Mouse (Mus musculus): ENCODE measurements at regions not wholly inside any gene's neighbourhood (a gene's known extent, or its start where the extent isn't known, plus 50 kb on each side); places are given as distances from the start of the nearest gene placed in this dataset.

- no peak for DNase-seq (ENCODE audit: low spot score)
Measured at GRCm38 (mm10) chr12:69101965-69102364, 57.0 kb downstream of the Rps29 start.

GRCm38 (mm10) chr12:69094856-69095255 is 64.1 kb downstream of the Rps29 start:
- no peak for DNase-seq (ENCODE audit: low spot score)

GRCm38 (mm10) chr12:69093073-69093797 is 65.8 kb downstream of the Rps29 start:
- no peak for DNase-seq (ENCODE audit: low spot score)

GRCm38 (mm10) chr12:69087928-69088609 is 70.9 kb downstream of the Rps29 start:
- peak; percentile 40 for DNase-seq (ENCODE audit: low spot score)

- DNase-seq (ENCODE audit: low spot score): no peak
Measured at GRCm38 (mm10) chr12:69085522-69086179, 73.3 kb downstream of the Rps29 start.

GRCm38 (mm10) chr12:69084656-69085055 is 74.3 kb downstream of the Rps29 start:
- no peak for DNase-seq (ENCODE audit: low spot score)

- DNase-seq (ENCODE audit: low spot score): no peak
Measured at GRCm38 (mm10) chr12:69082051-69082450, 76.9 kb downstream of the Rps29 start.

GRCm38 (mm10) chr12:69039553-69039952 is 119.4 kb downstream of the Rps29 start:
- DNase-seq (ENCODE audit: low spot score): no peak

GRCm38 (mm10) chr12:69023594-69023993 is 135.4 kb downstream of the Rps29 start:
- DNase-seq (ENCODE audit: low spot score): no peak

GRCm38 (mm10) chr12:69016705-69017306 is 142.2 kb downstream of the Rps29 start:
- no peak for DNase-seq (ENCODE audit: low spot score)

- DNase-seq (ENCODE audit: low spot score): no peak
Measured at GRCm38 (mm10) chr12:69005141-69005540, 153.8 kb downstream of the Rps29 start.

- no peak for DNase-seq (ENCODE audit: low spot score)
Measured at GRCm38 (mm10) chr12:69002106-69002505, 156.9 kb downstream of the Rps29 start.

GRCm38 (mm10) chr12:68997259-68997658 is 161.7 kb downstream of the Rps29 start:
- DNase-seq (ENCODE audit: low spot score): no peak

GRCm38 (mm10) chr12:68996740-68997139 is 162.2 kb downstream of the Rps29 start:
- DNase-seq (ENCODE audit: low spot score): no peak

GRCm38 (mm10) chr12:68980640-68981039 is 178.3 kb downstream of the Rps29 start:
- no peak for DNase-seq (ENCODE audit: low spot score)

- DNase-seq (ENCODE audit: low spot score): no peak
Measured at GRCm38 (mm10) chr12:68980173-68980572, 178.8 kb downstream of the Rps29 start.

- DNase-seq (ENCODE audit: low spot score): no peak
Measured at GRCm38 (mm10) chr12:68979232-68979631, 179.8 kb downstream of the Rps29 start.

- DNase-seq (ENCODE audit: low spot score): no peak
Measured at GRCm38 (mm10) chr12:68977276-68977675, 181.7 kb downstream of the Rps29 start.

- DNase-seq (ENCODE audit: low spot score): no peak
Measured at GRCm38 (mm10) chr12:68947240-68947639, 211.7 kb downstream of the Rps29 start.

- no peak for DNase-seq (ENCODE audit: low spot score)
Measured at GRCm38 (mm10) chr12:68910590-68910989, 248.4 kb downstream of the Rps29 start.

GRCm38 (mm10) chr12:68904770-68905169 is 254.2 kb downstream of the Rps29 start:
- no peak for DNase-seq (ENCODE audit: low spot score)

GRCm38 (mm10) chr12:68889141-68889540 is 269.8 kb downstream of the Rps29 start:
- no peak for DNase-seq (ENCODE audit: low spot score)

- DNase-seq (ENCODE audit: low spot score): no peak
Measured at GRCm38 (mm10) chr12:68882503-68882902, 276.5 kb downstream of the Rps29 start.

Measured in ovary, postnatal 14 days (tissue).